Mouse (Mus musculus) forelimb bud, embryonic 11.5 days (tissue): ENCODE data around the gene Msh5.

Experiments used
- DNase-seq: peaks from one replicate; pipeline ENCODE4 v3.0.0-alpha.2; 2012; ENCODE audit warnings: low read depth, low spot score

Msh5 gene

DNA sequence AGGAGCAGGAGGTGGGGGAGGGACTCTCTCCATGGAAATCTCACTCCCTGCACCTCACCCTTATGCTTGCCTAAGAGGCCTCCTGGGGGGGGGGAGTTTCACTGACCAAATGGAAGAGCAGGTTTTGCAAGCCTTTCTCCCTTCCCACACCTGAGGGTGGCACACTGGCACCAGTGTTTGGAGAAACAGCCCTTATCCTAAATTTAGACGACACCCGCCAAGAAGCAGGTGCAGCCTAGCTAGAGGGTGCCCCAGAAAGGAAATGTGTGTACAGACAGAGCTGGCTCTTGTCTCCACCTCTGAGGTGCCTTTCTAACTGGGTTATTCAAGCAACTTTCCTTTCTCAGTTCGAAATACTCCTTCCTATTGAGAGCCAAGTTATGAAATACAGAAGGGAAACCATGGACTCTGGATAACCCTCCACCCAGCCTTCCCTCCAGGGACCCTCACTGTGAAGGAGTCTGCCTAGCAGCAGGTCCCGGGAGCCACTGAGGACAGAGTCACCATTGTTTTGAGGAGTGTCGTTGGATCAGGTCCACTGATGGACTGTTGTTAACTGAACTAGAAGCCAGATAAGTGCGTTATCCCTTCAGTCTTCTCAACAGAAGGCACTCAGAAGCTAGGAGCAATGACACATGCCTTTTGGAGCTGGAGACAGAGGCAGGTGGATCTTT lies 24.1 kb upstream of the Msh5 start:
- DNase-seq: no peak

GRCm38 (mm10) chr17:35068213-35068914 lies 21.8 kb upstream of the Msh5 start:
- no peak for DNase-seq

GRCm38 (mm10) chr17:35066084-35066483 lies 19.5 kb upstream of the Msh5 start, which contains the start of gene Mpig6b:
TSS of gene Mpig6b (minus strand) at chr17:35066184.
- DNase-seq: no peak

GRCm38 (mm10) chr17:35064951-35065947 lies 18.7 kb upstream of the Msh5 start, which contains the start of gene Ly6g6c:
TSS of gene Ly6g6c (plus strand) at chr17:35065388.
- peak; percentile 54 for DNase-seq

DNA sequence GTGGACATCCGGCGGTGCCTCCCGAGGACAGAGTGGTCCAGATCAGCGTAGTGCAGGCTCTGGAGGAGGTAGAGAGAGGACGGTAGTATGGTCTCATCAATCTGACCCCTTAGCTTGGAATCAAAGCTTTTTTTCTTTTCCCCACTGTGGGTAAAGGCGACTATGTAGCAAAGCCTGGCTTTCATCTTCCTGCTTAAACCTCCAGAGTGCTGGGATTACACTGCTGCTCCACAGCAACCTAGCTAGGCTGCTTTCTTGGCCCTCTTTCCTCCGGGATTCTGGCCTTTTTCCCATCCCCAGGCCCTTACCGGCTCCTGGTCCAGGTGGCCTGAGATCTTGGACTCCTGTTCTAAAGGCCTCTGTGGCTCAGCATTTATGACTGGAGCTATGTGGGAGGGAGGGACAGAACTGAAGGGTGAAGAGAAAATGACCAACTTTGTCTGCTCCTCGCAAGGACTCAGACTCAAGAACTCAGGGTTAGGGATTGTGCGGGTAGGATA lies 17.9 kb upstream of the Msh5 start:
- DNase-seq: no peak

DNA sequence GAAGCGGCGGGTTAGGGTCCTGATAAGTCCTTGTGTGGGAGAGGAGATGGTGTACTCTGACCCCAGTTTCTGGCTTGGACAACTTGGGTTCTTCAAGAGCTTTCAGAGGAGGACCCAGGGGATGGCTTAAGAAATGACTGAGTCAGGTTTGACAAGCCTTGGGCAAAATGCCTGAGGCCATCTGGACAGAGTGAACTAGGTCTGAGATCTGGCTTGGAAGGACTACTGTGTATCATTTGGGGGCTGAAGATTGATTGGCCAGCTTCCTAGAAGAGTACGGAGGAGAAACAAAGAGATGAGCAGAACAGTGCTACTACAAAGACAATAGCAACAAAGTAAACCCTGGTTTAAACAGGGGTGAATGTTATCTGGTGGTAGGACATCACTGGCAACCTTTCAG lies 16.9 kb upstream of the Msh5 start:
- DNase-seq: no peak

DNA sequence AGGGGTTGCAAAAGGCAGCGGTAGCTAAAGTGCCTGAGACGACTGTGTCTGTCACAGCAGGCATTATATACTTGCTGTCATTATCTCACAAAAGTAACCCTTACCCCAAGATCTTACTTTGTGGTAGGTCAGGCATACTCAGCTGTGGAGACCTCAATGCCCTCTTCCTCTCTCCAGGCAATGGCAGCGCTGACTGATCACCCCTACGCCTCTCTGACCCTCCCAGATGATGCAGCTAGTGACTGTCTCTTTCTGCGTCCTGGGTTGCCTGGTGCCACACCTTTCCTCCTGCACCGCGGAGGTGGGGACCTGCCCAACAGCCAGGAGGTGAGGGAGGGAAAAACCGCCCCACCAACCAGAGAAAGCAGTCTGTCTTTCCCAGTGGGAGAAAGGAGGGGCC lies 14.8 kb upstream of the Msh5 start:
- DNase-seq: no peak

DNA sequence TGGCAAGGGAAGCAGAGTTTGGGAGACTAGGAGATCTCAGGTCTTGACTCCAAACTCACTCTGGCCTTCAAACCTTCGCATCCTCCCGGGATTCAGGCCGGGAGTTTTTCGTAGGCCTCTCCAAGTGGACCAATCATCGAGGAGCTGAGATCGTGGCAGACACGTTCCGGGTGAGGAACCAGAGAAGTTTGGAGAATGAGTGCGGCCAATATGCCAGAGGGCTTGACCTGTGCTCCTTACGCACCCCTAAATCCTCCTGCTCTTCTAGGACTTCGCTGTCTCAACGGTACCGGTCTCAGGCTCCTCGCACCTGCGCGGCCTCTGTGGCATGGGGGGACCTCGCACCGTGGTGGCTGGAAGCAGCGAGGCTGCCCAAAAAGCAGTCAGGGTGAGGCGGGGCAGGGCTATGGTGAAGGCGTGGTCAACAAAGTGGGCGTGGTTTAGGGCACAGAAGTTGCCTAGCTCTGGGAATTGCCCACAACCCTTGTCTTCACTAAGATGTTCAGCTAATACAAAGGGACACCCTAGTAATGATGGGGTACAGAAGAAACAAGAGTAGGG lies 14.3 kb upstream of the Msh5 start:
- DNase-seq: no peak

DNA sequence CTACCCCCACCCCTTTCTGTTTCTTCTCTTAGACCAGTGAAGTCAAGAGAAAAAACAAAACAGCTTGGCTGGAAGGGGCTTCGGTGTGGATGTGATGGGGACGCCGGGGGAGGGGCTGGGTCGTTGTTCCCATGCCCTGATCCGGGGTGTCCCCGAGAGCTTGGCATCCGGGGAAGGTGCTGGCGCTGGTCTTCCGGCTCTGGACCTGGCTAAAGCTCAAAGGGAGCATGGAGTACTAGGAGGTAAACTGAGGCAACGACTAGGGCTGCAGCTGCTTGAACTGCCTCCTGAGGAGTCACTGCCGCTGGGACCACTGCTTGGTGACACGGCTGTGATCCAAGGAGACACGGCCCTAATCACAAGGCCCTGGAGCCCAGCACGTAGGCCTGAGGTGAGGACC lies 13.5 kb upstream of the Msh5 start:
- no peak for DNase-seq

DNA sequence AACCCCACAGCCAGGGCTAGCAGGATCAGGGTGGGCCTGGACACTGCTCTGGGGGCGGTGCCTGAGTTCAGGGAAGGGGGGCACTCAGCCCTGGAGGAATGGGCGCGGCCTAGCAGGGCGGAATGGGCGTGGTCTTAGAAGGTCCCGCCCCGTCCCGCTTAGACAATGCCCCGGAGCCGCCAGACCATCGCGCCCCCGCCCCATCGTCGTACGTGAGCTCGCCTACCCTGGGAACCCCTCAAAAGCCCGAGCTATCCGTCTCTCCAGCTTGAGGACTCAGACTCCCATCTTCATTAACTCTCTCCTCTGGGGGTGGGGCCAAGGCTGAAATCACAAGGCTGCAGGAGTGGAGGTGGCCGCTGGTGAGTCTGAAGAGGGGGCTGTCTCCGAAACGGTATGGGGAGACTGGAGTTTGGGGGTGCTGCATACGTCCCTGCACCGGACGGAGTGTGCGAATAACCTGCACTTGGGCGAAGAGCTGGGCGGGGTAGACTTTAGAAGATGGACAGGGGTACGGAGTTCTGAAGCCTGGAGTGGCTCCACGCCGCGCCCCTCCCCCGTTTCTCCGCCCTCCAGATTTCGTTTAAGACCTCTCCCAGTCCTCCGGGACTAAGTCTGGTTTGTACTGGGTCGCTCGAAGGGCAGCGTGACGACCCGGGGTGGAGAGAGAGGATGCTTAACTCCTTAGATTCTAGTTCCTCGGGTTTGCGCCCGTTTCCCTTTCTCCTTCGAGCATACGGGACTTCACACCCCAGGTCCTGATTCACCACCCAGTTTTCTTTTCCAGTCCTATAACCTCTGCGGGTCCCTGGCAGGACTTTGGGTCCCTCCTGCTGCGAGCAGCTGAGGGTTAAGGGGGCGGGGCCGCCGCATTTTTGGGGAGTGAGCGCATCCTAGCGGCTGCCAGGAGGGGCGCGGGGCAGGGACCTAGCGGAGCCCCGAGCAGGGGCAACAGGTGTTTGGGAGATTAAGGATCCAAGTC lies 12.7 kb upstream of the Msh5 start, which contains the start of gene Ddah2:
Gene Ddah2, plus strand, starts transcription at position 125 of the 982 bp plus-strand sequence.
- DNase-seq: peak; percentile 91

GRCm38 (mm10) chr17:35058316-35058715 lies 11.8 kb upstream of the Msh5 start:
- DNase-seq: no peak

GRCm38 (mm10) chr17:35057090-35057489 lies 10.5 kb upstream of the Msh5 start:
- no peak for DNase-seq

DNA sequence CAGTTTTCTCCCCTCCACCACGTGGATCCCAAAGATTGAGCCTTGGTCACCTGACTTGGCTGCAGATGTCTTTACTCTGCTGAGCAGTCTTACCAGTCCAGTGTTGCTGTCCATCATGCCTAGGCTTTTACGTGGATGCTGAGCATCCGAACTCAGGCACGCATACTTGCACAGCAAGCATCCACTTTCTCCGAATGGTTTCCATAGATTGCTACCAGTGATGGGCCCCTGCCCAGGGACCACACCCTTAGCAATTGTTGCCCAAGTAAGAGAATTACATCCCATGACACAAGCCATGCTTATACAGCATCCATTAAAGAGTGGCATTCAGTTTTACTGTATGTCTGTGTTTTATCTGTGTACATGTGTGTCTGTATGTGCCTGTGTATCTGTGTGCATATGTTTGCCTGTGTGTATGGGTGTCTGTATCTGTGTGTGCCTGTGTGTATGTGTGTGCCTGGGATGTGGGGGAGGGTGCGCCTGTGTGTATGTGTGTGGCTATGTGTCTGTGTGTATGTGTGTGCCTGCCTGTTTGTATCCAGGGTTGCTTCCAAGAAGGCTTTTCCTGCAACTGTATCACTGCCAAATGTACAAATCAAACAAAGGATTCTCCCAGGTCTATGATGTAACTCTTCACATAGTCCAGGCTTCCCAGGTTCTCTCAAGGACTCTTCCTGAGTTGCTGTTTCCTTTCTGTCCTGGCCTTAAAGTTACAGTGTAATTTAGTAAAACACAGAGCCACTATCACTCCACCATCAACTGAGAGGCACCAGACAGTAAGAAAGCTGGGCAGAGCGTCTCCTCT lies 9.3 kb upstream of the Msh5 start:
- DNase-seq: no peak

DNA sequence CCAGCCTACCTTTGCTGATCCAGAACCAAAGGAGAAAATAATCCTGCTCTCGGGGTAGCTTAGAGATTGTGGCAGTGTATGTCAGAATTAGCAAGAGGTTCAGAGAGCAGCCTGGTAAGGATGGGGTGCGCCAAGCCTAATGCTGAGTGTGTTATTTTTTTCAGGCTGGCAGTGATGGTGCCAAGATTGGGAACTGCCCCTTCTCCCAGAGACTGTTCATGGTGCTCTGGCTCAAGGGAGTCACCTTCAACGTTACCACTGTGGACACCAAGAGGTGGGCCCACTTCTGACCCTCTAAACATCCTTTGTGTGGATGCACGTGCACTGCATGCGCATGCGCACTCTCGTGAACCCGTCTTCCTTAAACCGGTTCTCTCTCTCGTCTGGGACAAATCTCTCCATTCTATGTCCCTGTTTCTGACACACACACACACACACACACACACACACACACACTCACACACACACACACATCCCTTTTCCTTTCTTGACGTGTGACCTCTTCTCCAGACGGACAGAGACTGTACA lies 5.8 kb upstream of the Msh5 start:
- DNase-seq: no peak

DNA sequence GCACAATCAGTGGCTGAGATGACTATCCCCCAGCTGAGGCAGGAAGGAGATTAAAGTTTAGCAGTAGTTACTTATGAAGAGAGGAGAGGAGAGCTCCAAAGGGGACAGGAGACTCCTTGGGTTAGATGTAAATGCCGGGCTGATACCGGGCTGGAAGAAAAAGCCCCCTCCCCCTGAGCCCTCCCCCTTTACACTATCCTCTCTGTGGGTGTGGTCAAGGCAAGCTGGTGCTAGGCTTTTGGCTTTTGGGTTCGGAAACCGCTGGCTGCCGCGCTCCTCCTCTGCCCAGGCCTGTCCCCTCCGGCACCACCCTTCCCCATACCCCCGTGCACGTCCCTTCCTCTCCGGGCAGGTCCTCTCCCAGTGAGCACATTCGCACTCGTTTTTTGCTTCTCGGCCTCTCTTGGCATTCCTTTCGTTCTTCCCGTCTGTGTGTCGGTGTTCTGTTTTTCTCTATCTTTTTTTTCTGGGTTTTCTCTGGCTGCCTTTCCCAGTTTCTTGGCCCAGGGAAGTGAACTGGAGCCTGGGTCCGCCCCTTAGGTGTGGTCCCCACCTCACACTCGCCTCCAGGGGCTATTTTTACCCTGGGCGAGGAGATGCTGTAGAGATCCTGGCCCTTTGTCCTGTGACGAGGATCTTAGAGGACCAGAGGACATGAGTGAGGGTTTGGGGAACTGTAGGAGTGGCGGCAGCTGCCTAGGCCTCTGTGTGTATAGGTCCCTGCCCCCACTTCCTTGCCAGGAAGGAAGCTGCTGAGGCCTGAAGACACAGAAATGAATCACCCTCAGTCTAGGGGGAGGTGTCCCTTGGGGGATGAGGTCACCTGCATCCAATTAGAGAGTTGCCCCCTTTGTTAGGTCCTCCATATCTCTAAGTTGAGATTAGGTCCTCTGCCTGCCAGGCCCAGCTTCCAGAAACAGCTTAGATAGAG lies 4.9 kb upstream of the Msh5 start:
- DNase-seq: peak; percentile 37

DNA sequence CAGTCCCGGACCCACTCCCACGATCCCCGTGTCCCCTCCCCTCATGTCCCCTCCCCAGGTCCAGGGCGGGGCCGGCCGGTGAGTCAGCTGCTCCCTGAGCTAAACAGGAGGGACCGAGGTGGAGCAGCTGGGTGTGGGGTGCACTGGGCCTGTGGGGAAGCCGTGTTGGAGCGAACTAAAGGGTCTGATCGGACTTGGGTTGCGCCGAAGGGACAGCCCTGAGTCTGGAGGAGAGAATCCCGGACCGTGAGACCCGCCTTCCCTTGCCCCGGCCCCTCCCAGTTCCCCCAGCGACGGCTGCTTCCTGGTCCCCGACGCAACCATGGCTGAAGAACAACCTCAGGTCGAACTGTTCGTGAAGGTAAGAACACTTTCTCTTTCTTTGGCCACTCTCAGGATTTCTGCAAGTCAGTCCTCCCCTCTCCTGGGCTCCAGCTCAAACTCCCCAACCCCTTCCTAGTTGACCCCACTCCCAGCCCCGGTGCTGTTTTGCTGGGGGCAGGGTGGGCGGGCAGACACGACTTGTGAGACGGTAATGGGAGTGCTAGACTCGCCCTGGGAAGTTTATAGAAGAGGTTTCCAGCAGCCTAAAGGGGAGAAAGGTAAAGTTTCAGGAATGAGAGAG lies 3.7 kb upstream of the Msh5 start:
- peak; percentile 46 for DNase-seq

DNA sequence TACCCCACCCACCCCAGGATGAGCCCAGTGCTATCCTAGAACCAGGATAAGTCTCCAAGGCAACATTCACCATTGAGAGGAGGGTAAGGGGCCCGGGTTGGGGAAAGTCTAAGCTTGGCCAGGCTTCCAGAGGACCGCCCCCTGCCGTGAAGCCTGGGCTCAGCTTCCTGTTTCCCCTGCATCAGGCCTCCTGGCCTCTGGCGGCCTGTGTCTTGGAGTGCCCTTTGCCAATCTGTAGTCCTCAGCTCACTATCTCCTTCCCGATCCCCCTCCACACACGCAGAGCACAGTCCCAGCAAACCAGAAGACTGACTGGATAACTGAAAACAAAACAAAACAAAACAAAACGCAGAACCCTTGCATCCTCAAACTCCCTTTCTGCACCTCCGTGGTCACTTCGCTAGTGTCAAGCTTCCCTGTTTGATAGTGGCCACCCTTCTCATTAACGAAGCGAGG lies 3.0 kb upstream of the Msh5 start, which contains the start of gene Clic1:
Gene Clic1, plus strand, starts transcription at position 406 of the 456 bp plus-strand sequence.
- peak; percentile 69 for DNase-seq
